Mouse (Mus musculus): ENCODE results near the gene Gtdc1.

Gtdc1 gene

GRCm38 (mm10) chr2:44924618-44925017 is 2.8 kb downstream of the Gtdc1 start:
- no peak for DNase-seq (ENCODE audit: low spot score in 2 of 2)

- no peak for DNase-seq (ENCODE audit: low spot score in 2 of 2)
Measured at GRCm38 (mm10) chr2:44923056-44923883, 4.2 kb downstream of the Gtdc1 start.

DNA sequence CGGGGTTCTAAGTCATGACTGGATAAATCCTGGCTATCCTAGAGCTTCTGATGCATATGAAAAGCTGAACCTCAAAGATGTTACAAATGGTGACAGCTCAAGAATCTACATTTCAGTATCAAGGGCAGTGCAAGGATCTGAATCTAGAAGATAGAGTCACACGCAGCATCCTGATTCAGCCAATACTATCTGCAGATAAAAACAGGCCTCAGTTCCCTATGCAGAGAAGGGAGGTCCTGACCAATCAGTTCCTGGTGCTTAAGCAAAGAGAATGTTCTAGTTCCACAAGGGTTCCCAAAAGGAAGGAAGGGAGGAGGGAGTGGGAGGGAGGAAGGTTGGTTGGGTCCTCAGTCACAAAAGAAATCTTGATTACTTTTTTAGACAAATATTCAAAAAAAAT is 5.0 kb downstream of the Gtdc1 start:
- DNase-seq (ENCODE audit: low spot score in 2 of 2), result no peak

- no peak for DNase-seq (ENCODE audit: low spot score in 2 of 2)
Measured at GRCm38 (mm10) chr2:44920471-44920870, 7.0 kb downstream of the Gtdc1 start.

DNA sequence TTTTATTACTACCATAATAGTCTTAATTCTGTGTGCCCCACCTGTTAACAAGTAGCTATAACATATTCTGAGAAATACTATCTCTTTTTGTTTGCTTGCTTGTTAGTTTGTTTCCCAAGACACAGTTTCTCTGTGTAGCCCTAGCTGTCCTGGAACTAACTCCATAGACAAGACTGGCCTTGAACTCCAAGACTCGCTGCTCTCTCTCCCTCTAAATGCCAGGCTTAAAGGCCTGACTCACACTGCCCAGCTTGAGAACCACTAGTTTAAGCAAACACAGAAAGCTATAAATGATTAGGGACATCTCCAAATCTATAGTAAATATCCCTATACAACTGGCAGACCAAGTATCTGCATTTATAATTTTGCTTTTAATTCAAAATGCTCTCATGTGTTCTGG is 8.1 kb downstream of the Gtdc1 start:
- no peak for DNase-seq (ENCODE audit: low spot score in 2 of 2)

- no peak for DNase-seq (ENCODE audit: low spot score in 2 of 2)
Measured at GRCm38 (mm10) chr2:44918737-44919136, 8.7 kb downstream of the Gtdc1 start.

DNA sequence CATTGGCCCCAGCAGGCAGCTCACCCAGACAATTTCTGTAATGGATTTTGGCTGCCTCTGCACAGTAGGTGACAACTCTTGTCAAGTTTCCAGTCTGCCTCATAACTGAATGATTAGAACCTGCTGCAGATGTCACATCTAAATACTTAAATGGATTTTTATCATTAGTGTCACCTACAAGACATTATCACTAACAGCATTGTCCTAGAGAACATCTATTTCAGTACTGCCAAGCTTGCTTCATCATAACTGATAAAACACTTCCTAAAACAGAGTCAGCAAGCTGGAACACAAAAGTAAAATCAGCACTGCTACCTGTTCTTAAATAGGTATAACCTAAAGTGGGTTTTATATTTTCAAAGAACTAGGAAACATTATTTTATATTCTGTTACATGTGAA is 11.2 kb downstream of the Gtdc1 start:
- DNase-seq (ENCODE audit: low spot score in 2 of 2), result no peak

DNA sequence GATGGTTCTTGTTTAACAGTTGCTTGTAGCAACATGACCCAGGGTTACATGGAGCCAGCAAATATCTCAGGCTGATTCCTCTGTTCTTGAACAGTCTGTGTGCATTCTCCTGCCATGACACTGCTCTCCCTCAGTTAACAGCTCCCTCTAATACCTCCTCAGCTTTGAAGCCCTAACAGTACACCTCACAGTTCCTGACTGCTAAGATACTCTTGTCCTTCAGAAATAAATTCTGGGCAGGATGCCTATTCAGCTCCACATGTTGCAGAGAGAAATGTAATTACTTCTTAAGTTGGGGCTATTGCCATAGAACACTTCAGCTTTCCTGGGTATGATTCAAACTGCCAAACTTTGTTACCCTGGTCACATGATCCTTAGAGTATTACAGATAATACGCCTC is 29.7 kb downstream of the Gtdc1 start:
- no peak for DNase-seq (ENCODE audit: low spot score in 2 of 2)

DNA sequence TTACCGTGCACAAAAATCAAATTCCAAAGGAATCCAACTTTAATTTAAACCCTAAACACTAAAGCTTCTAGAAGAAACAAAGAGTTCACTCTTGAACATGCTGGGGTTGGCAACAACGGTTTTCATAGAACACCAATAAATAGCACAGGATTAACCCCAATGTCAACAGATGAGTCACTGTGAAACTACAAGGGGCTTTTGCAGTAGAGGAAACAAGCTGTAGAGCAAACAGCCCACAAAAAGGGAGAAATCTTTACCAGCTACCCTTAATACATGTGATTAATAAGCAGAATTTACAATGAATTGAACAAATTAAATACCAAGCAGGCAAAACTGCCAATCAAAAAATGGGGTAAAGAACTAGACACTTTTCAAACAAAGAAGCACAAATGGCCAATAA is 53.7 kb downstream of the Gtdc1 start:
- no peak for DNase-seq (ENCODE audit: low spot score in 2 of 2)

DNA sequence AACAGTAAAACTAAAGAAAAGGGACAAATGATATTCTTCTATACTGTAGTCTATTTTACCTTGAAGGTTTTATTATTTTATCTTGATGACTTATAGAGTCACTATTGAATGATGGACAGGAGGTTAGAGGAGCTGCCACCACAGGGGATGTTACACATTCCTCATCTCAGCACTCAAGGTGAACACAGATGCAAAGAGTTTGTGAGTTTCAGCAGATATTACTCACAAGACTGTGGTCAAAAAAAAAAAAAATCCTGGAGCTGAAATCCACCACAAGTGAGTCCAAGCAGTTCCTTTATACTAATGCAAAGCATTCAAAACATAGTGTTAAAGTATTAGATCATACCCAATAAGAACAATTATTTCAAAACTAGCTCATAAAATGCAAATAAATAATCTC is 62.7 kb downstream of the Gtdc1 start:
- no peak for DNase-seq (ENCODE audit: low spot score in 2 of 2)

GRCm38 (mm10) chr2:44854475-44854874 is 73.0 kb downstream of the Gtdc1 start:
- no peak for DNase-seq (ENCODE audit: low spot score in 2 of 2)

DNA sequence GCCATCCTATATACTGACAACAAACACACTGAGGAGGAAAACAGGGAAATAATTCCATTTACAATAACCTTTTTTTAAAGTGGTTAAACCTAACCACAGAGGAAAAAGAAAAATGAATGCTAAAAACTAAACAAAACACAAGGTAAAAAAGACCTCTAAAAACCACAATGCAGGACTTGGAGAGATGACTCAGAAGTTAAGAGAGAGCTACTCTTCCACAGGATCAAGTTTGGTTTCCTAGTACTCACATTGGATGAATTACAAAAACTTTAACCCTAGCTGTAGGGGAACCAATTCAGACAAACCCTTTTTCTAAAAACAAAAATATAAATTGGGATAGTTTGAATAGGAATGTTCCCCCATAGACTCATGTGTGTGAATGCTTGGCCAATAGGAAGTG is 77.8 kb downstream of the Gtdc1 start:
- no peak for DNase-seq (ENCODE audit: low spot score in 2 of 2)

DNA sequence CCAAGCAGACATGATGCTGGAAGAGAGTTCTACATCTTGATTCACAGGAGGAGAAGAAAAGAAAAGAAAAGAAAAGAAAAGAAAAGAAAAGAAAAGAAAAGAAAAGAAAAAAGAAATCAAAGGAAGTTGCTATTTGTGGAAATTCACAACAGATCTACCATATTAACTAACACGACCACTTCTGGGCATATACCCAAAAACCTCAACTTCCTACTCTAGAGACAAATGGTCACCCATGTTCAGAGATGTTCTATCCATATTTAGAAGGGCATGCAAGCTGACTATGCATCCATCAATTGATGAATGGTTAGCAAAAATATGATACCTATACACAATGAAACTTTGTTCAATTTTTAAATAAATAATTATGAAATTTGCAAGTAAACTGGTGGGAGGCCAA is 79.3 kb downstream of the Gtdc1 start:
- no peak for DNase-seq (ENCODE audit: low spot score in 2 of 2)

DNA sequence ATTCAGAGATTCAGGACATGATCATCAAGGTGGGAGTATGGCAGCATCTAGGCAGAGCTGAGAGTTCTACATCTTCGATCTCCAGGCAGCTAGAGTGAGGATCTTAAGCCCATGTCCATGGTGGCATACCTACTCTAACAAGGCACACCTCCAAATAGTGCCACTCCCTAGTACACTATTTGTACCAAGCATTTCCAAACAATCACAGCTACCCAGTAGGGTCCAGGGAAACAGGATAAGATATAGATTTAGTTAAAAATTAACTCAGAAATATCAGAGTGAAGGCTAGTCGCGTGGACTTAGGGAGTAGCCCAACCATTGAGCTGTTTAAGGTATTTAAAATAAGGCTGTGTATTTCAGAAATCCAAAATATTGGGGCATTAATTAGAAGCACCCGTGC is 82.0 kb downstream of the Gtdc1 start:
- DNase-seq (ENCODE audit: low spot score in 2 of 2), result no peak

DNA sequence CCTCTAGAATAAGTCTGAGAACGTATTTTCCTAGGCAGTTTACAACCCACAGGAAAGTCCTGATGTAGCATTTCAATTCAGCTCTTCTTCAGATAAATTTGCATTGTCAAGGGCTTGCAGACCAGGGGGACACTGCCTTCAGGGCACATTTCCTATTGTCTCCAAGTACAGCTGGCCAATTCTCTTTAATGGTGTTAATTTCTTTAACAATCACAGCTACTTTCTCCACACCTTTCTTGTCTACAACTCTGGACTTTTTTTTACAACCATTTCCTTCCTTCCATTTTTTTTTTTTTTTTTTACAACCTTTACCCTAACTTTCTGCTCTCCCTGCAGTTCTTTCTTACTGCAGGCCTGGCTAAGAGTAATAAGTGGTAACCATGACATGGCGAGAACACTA is 97.7 kb downstream of the Gtdc1 start:
- no peak for DNase-seq (ENCODE audit: low spot score in 2 of 2)

GRCm38 (mm10) chr2:44829346-44829745 is 98.1 kb downstream of the Gtdc1 start:
- no peak for DNase-seq (ENCODE audit: low spot score in 2 of 2)

GRCm38 (mm10) chr2:44826609-44827008 is 100.8 kb downstream of the Gtdc1 start:
- no peak for DNase-seq (ENCODE audit: low spot score in 2 of 2)

DNA sequence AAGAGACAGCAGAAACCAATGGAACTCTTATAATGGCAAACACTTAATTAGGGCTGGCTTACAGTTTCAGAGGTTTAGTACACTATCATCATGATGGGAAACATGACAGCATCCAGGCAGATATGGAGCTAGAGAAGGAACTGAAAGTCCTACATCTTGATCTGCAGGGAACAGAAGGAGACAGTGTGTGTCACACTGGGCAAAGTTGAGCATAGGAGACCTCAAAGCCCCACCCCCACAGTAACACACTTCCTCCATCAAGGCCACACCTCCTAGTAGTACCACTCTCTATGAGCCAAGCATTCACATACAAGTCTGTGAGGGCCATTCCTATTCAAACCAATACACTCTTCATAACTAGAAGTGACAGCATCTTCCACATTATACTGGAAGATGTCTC is 109.7 kb downstream of the Gtdc1 start:
- DNase-seq (ENCODE audit: low spot score in 2 of 2), result no peak

GRCm38 (mm10) chr2:44813729-44814128 is 113.7 kb downstream of the Gtdc1 start:
- DNase-seq (ENCODE audit: low spot score in 2 of 2), result no peak

DNA sequence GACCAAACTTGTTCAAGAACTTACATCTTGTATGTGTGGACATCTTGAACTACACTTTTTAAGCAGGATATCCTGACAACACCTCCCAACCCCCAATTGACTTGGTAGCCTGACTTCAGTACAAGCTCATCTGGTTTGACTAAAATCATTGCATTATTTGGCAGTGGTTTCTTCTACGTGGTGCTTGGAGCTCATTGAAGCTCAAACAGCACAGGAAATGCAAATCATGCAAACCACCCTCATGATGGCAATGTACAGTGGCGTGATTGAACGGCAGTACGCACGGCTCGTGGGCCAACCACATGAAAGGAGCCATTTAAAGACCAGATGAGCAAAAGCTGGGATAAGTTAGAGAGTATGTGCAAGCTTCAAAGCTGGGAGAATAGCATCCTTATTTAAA is 123.0 kb downstream of the Gtdc1 start:
- DNase-seq (ENCODE audit: low spot score in 2 of 2), result no peak

DNA sequence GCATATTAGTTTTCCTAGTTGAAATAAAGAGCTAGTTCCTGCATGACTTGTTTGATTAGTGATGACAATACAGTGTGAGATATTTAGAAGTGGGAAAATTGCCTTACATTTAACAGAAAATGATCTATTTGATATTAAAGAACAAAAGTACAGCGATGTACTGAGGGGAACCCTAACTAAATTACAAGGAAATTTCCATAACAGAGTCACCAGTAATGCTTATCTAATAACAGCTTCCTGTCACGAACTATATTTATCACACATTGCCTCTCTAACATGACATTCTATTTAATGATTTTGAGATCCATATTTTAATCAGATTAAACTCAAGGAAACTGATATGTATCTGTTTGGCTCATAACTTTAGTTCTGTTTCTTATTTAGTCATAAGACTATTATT is 126.1 kb downstream of the Gtdc1 start:
- no peak for DNase-seq (ENCODE audit: low spot score in 2 of 2)

- DNase-seq (ENCODE audit: low spot score in 2 of 2), result no peak
Measured at GRCm38 (mm10) chr2:44791840-44792239, 135.6 kb downstream of the Gtdc1 start.

DNA sequence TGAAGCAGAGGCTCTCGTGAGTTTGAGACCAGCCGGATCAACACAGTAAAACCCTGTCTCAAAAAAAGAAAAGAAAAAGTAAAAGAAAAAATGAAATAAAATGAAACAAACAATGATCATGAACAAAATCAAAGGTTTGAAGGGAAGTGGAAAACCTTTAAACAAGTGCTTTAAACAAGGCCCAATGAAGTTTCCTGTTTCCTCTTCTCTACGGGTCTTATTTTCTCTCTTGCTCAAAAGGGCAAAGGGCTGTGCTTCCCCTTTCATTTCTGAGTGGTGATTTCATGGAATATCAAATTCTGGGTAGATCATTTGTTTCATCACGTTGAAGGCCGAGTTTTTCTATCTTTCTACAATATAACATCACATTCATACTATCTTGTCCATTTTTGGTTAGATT is 136.3 kb downstream of the Gtdc1 start:
- DNase-seq (ENCODE audit: low spot score in 2 of 2), result no peak

DNA sequence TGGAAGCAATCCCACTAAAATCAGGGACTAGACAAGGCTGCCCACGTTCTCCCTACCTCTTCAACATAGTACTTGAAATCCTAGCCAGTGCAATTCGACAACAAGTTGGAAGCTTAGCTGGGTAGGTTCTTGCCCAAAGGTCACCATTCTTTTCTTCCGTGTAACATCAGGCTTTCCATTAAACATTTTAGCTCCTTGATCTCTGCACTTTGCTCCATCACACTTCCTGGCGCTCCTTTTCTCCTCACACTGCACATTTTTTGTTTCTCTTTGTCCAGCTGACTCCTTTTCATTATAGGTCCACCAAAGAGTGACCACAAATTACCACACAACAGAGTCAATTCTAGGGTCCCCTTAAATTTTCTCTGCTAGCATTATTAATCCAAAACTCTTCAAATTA is 144.7 kb downstream of the Gtdc1 start:
- DNase-seq (ENCODE audit: low spot score in 2 of 2), result no peak

All from right cerebral cortex, postnatal 10 days (tissue).